Mouse (Mus musculus): ENCODE data around the gene Exosc7.

DNA sequence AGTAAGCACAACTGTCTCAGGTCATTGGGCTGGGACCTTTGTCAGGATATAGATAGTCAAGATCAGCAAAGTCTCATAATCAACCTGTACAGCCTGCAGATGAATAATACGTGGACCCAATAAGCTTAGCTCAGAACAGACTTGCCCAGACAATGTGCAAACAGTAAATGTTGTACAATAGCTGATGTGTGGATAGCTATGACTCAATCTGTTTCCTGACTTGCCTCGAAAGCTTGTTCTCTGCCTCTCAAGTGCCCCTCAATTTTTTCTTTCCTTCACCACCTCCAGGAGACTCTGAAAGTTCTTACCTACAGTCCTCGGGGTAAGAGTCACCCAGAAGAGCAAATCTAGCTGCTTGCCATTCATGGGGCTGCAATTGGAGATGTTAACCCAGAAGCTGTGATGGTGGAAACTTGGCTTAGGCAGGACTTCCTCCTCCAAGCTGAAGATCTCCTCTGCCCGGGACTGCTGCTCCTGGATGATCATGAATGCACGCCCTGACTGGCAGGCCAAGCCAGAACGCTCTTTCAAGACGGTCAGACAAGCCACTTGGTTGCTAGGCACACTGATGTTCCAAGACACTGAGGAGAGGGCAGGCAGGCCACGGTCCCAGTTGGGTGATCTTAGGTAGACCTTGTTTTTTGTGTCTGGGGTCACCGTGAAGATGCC lies 64.5 kb downstream of the Exosc7 start:
- TF ChIP-seq POLR2A (IDR thresholded peaks at IDR 0.05; ENCODE audit: control insufficient read depth, extremely low read depth, insufficient read depth, low read length, poor library complexity) (no peak), CTCF (IDR thresholded peaks at IDR 0.05; ENCODE audit: borderline replicate concordance, control insufficient read depth, extremely low read depth, insufficient read depth, low read length, poor library complexity) (no peak)

Measured in thymus, adult 2 months (tissue).